Mouse (Mus musculus) urinary bladder, postnatal 4 days (tissue): ENCODE measurements around the gene AU018091.
"Not testable (repeated sequence)": the region's sequence is repeated elsewhere in the genome, so short reads cannot be mapped to it uniquely, and the experiment has no call there.

Experiments used
- DNase-seq, 2 experiments: peaks; one replicate each; pipeline ENCODE4 v3.0.0; 2021 to 2022; ENCODE audit warnings: low spot score in 2 of 2

The AU018091 gene

GRCm38 (mm10) chr7:3168925-3169324, at the start of gene AU018091:
TSS of gene AU018091 (minus strand) at chr7:3169203.
- no peak for DNase-seq

DNA sequence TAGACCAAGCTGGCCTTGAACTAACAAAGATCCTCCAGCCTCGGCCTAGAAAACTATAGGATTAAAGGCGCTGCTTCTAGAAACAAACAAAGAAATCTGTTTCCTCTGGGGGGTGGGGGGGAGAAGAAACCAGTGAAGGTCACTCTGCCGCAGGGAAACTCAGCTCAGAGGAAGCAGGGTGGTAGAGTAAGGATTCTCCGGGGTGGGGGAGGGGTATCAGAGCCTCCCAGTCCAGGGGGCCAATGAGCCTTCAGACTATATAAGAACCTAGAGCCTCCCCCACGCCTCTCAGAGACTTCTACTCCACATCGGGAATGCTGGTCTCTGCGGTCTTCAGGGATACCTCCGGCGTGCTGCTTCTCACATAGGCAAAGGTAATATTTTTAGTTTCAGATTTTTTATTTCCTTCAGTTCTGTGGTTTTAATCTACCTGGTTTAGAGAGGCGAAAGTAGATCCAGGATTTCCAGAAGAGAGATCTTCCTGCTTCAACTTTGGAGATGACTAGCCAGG, 48.6 kb upstream of the AU018091 start:
- no peak for DNase-seq

GRCm38 (mm10) chr7:3216331-3216730, 47.3 kb upstream of the AU018091 start:
- DNase-seq, result no peak

- DNase-seq, result no peak
These were observed 44.6 kb upstream of the AU018091 start for GRCm38 (mm10) chr7:3213557-3213956.

DNA sequence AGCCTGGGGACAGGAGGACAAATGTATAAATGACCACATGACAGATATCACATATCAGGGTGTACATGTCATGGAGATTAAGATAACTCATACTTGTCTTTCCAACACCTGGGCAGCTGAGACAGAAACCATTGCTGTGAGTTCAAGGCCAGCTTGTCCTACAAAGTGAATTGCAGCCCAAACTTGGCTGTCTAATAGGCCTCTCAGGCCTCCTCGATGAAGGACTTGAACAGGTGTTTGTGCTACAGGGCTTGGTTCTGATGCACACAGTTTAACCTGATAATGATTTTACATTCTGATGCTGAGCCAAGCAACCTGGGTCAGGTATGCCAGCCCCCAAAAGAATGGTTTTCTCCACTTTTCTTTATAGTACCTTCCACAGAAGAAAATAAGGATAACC, 44.2 kb upstream of the AU018091 start:
- DNase-seq, result no peak

DNA sequence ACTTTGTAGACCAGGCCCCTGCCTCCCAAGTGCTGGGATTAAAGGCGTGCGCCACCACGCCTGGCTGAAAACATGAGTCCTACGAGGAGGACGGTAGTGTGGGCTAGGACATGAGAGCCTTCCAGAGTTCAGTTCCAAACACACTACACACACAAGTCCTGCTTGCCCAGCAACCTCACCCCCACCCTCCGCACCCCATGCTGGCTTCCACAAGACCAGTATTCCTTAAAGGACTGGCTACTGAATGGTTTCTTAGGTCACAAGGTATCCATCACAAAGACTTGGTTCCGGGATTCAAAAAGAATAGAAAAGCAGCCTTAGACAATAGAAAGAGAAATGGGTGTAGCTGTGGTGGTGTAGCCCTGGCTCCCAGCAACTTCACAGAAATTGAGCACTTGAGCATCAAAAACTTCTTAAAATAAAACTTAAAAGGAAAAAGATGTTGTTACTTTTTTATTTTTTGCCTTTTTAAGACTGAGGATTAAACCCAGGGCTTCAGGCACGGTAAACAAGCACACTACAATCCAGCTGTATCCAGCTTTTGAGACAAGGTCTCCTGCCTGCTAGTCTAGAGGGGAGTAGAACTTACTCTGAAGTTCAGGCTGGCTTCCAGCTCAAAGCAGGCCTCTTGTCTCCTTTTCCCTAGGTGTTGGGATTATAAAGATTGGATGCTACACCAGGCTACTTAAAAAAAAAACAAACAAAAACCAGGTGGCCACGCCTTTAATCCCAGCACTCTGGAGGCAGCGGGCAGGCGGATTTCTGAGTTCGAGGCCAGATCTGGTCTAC, 43.2 kb upstream of the AU018091 start:
- DNase-seq, result no peak

- DNase-seq, result no peak
These were observed 42.5 kb upstream of the AU018091 start for GRCm38 (mm10) chr7:3211518-3211917.

GRCm38 (mm10) chr7:3210605-3211004, 41.6 kb upstream of the AU018091 start:
- no peak for DNase-seq

GRCm38 (mm10) chr7:3206520-3206919, 37.5 kb upstream of the AU018091 start:
- no peak for DNase-seq

DNA sequence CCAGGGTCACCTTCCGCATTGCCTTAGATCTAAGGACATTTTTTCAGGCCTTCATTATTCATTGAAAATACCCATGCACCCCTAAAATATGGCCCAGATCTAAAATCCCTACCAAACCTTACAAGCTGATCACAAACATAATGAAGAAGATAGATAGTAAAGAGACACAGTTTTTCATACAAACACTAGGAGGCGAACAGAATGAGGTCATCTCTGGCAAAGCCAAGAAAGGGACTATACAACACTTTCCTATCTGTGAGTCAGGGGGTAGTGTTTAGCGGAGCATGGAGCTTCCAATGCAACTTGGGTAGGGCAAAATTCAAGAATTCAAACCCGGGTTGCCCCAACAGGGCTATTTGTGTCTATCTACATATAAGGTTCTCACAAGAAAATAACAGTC, 35.6 kb upstream of the AU018091 start:
- no peak for DNase-seq

DNA sequence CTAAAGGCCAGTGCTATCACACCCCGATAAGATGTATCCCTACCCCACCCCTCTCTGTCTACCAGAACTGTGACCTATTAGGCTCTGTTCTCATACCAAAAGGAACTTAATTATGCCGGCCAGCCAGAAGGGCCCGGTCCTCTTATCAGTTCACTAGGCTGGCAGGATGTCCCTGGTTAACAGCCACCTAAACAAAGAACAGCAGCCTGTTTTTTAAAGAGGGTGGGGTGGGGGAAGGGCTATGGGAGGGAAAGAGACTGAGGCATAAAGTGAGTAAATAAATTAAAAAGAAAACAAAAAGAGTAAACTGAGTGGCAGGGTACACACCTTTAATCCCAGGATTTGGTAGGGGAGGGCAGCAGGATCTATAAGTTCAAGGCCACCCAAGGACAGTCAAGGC, 34.9 kb upstream of the AU018091 start:
- DNase-seq, result no peak

DNA sequence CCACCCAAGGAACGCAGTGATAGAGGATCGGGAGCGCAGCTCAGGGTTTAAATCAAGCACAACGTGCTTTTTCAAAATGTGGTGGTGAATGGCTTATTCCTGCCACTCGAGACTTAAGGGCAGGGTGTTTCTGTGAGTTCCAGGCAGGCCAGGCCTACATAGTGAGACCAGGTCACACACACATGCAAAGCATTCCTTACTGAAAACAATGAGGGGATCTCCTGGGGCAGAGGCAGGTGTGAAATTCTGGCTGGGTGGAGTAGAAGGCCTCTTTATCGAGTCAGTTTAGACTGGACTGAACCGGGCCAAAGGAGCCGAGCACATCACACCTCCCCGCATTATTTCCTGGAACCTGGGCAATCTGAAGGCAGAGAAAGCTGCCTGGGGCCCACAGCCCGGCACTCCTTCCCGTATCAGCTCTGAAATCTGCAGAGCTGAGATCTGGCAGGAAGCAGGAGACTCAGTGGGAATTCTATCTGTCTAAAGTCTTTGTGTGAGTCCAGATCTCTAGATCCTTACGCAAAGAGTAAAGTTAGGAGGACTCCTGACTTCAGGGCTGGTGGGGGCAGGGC, 32.2 kb upstream of the AU018091 start:
- no peak for DNase-seq

DNA sequence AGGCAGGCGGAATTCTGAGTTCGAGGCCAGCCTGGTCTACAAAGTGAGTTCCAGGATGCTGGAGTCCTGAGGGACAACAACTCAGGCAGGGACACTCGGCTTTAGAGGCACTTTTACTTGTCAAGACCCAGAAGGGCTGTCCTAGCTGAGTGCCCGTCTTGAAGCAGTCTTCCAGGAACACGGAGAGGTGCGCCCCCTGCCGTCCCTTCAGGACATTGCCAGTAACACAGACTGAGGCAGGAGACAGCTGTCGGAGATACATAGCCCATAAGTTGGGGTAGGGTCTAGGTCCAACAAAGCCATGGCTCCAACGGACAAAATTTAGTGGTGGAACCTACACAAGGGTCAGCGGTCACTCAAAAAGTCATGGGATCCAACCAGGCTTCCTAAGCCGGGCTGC, 29.9 kb upstream of the AU018091 start:
- DNase-seq, result no peak

DNA sequence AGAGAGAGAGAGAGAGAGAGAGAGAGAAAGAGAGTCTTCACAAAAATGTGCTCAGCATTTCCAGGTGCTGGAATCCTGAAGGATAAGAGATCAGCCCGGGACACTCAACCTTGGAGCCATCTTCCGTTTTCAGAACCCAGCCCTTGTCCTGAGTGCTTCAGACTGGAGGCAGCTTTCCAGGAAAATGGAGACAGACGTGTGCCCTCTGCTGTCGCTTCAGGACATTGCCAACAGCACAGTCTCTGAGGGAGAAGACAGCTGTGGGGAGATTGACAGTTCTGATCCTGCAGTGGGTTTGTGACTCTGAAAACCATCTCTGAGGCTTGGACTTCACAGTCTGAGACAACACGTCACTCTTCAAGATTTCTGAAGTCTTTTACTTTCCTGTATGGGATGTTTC, 26.8 kb upstream of the AU018091 start:
- no peak for DNase-seq

DNA sequence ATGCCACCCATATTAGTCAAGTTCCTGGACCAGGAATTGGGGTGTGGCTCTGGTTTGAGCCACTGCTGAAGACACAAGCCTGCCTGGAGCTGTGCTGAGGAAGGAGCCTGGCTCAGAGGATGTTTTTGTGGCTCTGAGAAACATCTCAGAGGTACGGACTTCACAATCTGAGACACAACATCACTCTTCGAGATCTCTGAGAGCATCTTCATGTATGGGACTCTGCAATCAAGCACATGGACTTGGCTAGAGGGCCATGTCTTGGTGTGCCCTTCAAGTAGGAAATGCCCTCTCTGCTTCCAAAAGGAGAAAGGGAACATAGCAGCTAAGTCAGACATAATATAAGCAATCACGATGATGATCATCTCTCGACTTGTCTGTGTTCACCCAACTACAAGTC, 25.5 kb upstream of the AU018091 start:
- no peak for DNase-seq

DNA sequence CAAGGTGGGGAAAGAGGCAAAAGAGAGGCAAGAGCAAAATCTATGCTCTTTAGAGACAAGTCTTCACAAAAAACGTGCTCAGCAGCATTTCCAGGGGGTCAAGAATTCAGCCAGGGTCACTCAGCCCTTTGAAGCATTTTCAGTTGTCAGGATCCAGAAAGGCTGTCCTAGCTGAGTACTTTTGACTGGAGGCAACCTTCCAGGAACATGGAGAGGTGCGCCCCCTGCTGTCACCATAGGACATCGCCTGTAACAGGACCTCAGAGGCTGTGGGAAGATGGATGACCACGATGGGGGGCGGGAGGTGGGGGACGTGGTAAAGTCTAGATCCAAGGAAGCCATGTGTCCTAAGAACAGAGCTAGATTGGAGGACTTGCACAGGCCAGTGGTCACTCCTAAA, 24.9 kb upstream of the AU018091 start:
- no peak for DNase-seq

GRCm38 (mm10) chr7:3193049-3193632, 24.1 kb upstream of the AU018091 start:
- no peak for DNase-seq

DNA sequence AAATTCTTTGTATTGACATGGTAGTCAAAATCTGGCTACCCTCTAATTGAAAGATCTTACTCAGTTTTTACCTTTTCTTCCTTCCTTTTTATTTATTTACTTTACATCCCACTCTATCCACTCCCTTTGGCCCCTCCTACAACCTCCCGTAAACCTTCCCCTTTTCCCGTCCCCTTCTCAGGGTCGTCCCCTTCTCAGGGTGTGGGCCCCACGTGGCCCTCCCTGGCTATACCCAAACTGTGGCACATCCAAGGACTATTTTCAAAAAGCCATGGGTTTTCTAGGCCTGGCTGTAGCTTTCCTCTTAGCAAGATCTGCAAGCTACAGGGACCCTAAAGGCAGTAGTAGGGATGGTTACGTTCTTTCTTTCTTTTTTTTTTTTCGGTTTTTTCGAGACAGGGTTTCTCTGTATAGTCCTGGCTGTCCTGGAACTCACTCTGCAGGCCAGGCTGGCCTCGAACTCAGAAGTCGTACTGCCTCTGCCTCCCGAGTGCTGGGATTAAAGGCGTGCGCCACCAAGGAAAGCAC, 23.0 kb upstream of the AU018091 start:
- no peak for DNase-seq

GRCm38 (mm10) chr7:3186726-3187125, 17.7 kb upstream of the AU018091 start:
- not testable (repeated sequence) for DNase-seq

DNA sequence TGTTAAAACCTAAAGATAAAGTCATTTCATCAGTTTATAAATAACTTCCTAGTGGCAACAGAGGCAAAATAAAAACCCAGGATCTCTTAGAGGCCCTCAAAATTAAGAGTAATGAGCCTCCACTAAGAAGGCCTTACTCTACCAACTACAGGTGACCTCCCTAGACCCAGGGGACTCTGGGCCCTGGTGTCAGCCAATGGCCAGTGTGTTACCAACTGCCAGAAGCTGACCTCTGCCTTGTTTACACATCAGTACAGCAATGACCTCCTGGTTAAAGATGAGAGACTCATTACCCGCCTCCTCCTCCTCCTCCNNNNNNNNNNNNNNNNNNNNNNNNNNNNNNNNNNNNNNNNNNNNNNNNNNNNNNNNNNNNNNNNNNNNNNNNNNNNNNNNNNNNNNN, 17.1 kb upstream of the AU018091 start:
- no peak for DNase-seq

GRCm38 (mm10) chr7:3184394-3184793, 15.4 kb upstream of the AU018091 start:
- no peak for DNase-seq

GRCm38 (mm10) chr7:3180958-3181357, 12.0 kb upstream of the AU018091 start:
- DNase-seq, result not testable (repeated sequence)

DNA sequence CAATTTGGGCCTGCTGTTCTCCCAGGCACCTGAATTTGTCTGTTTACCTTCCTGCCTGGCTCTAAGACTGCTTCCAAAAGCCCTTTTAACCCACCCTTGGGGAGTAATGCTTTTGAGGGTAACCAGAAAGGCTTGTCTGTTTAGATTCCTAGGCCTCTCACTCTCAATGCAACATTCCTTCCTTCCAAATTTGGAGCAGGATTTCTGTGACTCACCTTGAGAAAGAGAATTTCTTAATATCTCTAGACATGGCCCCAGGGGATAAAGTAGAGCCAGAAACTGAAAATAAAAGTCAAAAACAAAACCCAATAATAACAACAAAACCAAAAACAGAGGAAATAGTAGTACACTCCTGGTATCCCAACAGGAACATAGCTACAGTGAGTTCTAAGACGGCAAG, 707 bp downstream of the AU018091 start:
- DNase-seq, result no peak
